Mouse (Mus musculus): ENCODE measurements around the gene Med27.

Gene Med27

DNA sequence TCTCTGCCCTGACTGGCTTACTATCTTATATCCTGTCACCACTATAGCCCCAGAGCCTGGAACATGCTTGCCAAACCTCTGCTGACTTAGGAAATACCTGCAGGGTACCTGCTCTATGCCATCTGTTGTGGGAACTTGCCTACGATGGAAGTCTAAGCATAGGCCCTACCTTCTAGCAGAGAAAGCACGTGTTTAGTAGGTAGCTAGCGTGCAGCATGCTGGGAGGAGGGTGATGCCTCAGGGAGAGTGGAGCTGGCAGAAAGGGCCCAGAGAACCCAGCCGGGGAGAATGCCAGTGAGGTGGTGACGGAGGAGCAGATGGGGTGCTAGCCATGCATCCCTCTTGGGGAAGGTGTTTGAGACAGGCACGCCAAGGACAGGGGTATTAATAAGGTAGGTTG, 89.8 kb downstream of the Med27 start:
- DNase-seq (ENCODE audit: low read depth, low spot score): no peak

- no peak for DNase-seq (ENCODE audit: low read depth, low spot score)
Observed at GRCm38 (mm10) chr2:29437111-29437510, 90.5 kb downstream of the Med27 start.

GRCm38 (mm10) chr2:29437861-29438529, 91.4 kb downstream of the Med27 start:
- DNase-seq (ENCODE audit: low read depth, low spot score): no peak

- DNase-seq (ENCODE audit: low read depth, low spot score): peak; percentile 21
Observed at GRCm38 (mm10) chr2:29438530-29438862, 91.9 kb downstream of the Med27 start.

DNA sequence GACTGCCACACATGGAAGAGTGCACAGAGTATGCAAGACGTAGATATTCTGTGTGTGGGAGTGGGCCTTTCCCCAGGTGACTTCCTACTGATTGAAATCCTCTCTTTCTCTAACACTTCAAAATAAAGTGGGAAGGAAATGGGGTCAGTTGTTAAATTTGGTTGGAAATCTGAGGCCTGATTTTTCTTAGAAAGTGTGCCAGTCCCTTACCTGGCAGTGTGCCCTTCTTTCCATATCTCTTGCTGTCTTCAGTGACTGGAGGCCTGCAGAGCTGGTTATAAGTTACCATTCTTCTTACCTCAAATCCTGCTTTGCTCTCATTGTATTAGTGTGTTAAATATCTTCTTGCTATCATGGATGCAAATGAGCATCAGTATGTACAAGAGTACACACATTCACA, 92.4 kb downstream of the Med27 start:
- DNase-seq (ENCODE audit: low read depth, low spot score): no peak

DNA sequence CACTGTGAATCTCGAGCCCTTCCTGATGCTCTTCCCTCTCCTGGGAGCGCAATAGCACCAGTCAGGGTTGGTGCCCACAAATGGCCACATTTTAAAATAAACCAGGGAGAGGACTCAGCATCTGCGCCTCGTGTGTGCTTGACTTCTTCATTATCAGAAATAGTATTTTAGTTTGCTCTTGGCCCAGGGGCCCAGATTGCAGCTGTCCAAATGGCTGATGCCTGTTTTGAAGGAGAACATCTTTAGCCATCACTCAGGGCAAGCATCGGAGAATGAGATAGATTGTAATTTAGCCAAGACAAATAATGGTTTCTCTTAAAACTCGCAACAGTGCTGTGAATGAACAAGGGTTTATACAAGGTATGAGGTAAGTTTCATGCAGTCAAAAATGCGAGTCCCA, 92.8 kb downstream of the Med27 start:
- no peak for DNase-seq (ENCODE audit: low read depth, low spot score)

GRCm38 (mm10) chr2:29439857-29440502, 93.4 kb downstream of the Med27 start:
- DNase-seq (ENCODE audit: low read depth, low spot score): no peak

DNA sequence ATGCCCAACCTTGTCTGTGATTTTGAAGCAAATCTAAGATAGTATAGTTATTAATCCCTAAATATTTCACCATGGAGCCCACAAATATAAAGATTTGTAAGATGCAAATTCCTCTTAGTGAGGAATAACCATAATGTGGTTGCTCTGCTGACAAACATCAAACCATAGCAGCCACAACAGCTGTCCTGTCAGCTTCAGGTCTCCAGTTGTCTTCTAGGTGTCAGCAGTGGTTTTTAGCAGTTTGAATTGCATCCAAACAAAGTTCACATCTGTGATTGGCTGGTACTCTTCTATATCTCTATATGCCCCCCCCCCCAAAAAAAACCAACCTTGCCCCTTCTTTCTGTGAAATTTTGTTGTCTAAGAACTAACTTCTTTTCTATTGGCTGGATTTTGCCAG, 95.7 kb downstream of the Med27 start:
- DNase-seq (ENCODE audit: low read depth, low spot score): no peak

- no peak for DNase-seq (ENCODE audit: low read depth, low spot score)
Observed at GRCm38 (mm10) chr2:29443626-29444217, 97.1 kb downstream of the Med27 start.

GRCm38 (mm10) chr2:29448476-29449002, 101.9 kb downstream of the Med27 start:
- DNase-seq (ENCODE audit: low read depth, low spot score): no peak

DNA sequence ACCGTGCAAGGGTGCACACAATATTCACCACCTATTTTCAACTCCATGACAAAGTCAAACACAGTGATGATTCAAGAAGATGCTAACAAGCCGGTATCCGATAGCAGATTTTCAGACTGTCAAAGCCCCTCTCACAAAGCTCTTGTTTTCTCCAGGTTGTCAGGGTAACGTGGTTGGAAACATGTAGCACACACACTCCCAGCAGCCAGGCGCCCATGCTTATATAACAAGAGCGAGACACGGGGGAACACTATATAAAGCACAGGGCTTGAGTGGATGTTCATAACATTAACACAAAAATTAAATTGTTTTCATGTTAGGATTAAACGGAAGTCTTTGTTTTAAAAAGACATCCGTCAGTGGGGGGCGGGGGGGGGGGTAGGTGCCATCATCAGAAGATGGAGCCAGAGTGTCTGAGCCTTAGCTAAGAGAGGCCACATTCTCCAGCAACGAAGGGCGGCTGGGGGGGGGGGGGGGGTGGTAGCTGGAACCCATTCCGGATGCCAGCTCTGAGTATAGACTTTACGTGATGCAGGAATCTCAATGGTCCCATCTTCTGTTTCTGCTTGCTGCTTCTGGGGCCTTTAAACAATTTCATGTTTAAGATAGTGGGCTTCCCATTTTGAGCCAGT, 104.9 kb downstream of the Med27 start:
- DNase-seq (ENCODE audit: low read depth, low spot score): no peak

- DNase-seq (ENCODE audit: low read depth, low spot score): no peak
Observed at GRCm38 (mm10) chr2:29453376-29453775, 106.8 kb downstream of the Med27 start.

DNA sequence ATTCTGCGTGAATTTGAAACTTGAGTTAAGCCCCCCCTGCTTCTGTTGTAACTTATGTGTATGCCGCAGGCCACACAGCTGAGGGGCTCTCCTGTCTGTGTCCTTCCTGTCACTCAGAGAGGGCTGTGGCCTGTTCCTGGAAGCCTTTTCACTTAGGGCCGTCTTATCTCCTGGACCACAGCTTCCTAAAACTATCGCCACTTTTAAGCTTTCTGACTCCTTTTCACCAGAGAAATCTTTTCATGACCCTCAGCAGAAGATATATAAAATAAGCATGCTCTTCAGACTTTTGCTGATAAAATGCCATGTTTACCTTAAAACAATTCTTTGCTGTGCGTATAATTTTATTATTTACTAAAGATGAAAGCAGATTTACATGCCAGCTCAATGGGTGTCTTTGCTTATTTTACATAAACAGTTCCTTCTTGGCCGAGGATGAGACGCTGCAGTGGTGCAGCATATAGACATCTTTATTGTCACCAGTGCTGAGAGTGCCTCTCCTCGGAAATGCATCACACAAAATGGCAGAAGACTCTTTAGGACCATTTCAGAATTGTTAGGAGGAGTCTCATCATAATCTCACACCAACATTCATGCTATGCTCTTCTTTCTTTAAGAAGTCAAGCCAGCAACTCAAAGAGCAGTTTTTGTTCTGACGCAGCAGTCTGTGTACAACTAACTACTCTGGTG, 110.2 kb downstream of the Med27 start:
- DNase-seq (ENCODE audit: low read depth, low spot score): no peak

GRCm38 (mm10) chr2:29457677-29458076, 111.1 kb downstream of the Med27 start:
- DNase-seq (ENCODE audit: low read depth, low spot score): no peak

DNA sequence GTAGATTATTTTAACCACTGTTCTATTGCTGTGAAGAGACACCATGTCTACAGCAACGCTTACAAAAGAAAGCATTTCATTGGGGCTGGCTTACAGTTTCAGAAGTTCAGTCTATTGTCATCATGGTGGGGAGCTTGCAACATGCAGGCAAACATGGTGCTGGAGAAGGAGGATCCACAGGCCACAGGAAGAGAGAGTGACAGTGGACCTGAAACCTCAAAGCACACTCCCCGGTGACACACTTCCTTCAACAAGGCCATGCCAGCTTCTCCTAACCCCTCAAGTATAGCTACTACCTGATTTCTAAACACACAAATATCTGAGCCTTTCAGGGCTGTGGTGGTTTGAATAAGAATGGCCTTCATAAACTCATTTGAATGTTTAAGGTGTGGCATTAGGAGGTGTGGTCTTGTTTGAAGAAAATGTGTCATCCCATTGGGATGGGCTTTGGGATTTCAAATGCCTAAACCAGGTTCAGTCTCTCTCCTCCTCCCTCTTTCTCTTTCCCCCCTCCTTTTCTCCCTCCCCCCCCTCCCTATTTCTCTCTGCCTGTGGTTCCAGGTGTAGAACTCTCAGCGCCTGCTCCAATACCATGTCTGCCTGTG, 111.8 kb downstream of the Med27 start:
- no peak for DNase-seq (ENCODE audit: low read depth, low spot score)

DNA sequence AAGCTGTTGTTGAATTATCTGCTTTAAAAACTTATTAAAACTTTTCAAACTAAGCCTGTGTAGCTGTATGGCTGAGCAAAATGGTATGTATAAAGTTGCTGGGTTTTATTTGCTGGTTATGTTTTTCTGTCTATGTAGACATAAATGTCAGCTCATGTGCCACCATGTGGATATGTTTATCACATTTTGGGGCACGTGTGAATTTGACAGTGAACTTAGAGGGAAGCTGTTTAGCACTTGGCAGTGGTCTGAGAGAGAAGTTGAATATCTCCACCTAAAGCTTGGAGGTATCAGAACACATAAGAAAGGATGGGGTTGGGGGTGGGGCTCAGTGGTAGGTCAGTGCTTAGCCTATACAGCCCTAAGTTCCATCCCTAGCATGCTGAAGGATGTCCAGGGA, 113.0 kb downstream of the Med27 start:
- no peak for DNase-seq (ENCODE audit: low read depth, low spot score)

DNA sequence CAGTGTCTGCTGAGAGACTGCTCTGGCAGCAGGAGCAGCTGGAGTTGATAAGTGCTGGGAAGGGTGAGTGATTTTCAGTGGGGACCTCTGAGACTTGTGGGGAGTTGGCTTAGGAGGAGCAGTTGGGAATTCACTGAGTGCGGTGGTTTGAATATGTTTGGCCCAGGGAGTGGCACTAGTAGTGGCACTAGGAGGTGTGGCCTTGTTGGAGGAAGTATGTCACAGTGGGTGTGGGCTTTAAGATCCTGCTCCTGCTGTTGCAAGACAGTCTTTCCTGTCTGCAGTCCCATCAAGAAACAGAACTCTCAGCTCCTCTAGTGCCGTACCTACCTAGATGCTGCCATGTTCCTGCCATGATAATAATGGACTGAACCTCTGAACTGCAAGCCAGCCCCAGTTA, 115.2 kb downstream of the Med27 start:
- DNase-seq (ENCODE audit: low read depth, low spot score): no peak

- DNase-seq (ENCODE audit: low read depth, low spot score): no peak
Observed at GRCm38 (mm10) chr2:29463039-29463585, 116.5 kb downstream of the Med27 start.

DNA sequence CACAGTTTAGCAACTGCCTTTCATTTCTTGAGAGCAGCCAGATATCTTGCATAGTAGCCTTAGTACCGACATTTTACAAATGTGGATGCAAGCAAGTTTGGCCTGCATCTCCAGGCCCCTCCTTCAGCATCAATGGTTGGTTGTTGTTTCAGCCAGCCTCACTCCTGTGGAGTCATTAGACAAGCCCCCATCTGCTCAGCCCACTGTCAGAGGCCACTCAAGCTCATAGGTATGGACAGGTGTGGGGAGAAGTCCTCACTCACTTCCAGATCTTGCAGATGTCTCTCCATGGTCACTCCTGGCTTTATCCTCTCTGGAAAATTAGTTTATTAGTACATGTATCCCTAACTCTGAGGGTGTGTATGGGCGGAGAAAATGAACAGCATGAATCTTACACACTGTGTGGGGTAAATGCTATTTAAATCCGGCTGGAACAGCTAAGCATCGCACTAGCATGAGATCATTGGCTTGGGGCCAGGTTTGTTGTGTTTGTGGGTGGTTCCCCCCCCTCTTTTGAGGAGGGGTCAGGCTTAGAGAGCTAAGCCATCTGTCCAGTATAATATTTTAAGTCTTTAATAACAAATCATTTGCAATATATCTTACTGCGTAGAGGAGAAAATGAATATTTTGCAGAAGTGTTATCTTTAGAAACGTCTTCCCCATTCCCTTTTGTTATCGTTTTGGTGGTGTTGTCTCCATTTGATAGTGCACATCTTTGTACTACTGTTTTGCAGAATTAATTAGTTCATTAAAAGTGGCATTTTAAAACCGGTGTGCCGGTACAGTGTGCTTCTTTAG, 118.4 kb downstream of the Med27 start:
- no peak for DNase-seq (ENCODE audit: low read depth, low spot score)

- no peak for DNase-seq (ENCODE audit: low read depth, low spot score)
Observed at GRCm38 (mm10) chr2:29465649-29466137, 119.1 kb downstream of the Med27 start.

All from skeletal muscle tissue, adult 2 months (tissue).